Mouse (Mus musculus) lung, adult 2 months (tissue): ENCODE results near the gene Cd164.

Source experiments
- CTCF ChIP-seq: fragments of 200-500 bp; IDR thresholded peaks from 2 replicates; pipeline ENCODE4 v1.5.1; 2011; ENCODE audit warnings: mild to moderate bottlenecking, low read length, control low read depth; ENCODE audit not compliant: insufficient read depth
- POLR2A ChIP-seq: fragments of 200-500 bp; IDR thresholded peaks from 2 replicates; pipeline ENCODE4 v1.6.1; 2011; ENCODE audit warnings: low read depth, mild to moderate bottlenecking, control low read depth, low read length, borderline replicate concordance; ENCODE audit errors: extremely low read depth

DNA sequence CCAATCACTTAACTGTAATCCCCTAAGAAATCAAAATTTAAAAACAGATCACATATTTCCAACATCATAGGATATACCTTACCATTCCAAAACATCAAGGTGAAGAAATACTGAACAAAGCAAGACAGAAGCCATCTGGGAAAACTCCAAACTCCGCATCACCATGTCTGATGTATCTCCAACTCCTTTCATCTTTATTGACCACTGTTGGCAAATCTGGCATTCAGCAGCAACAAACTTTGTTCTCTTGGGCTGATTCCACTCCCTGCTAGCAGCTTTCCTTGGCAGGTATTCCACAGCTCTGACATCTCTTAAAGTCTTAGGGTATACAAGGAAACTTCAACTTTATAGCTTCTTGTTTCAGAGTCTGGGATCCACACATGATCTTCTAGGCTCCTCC lies 39.2 kb downstream of the Cd164 start:
- TF ChIP-seq CTCF = no peak
- no peak for TF ChIP-seq POLR2A
